Mouse (Mus musculus) small intestine, adult 10 weeks (tissue): ENCODE measurements around the gene Tigd2. TPM values are rescaled to one million over a fixed set of nuclear protein-coding genes. Genes with fewer than 3 reads are reported as not detected.

Experiments used
- polyA plus RNA-seq: library from polyadenylated mRNA; stranded (reverse); fragments of 350-450 nt; fragmentation: Illumina TruSeq; extraction: RNeasy Lipid Tissue Mini Kit (QIAGEN cat#74804); gene quantifications from one replicate; pipeline ENCODE4 v1.2.3, GENCODE M21; 2014; ENCODE audit warnings: low replicate concordance

The Tigd2 gene
- 29.0 TPM for polyA plus RNA-seq

DNA sequence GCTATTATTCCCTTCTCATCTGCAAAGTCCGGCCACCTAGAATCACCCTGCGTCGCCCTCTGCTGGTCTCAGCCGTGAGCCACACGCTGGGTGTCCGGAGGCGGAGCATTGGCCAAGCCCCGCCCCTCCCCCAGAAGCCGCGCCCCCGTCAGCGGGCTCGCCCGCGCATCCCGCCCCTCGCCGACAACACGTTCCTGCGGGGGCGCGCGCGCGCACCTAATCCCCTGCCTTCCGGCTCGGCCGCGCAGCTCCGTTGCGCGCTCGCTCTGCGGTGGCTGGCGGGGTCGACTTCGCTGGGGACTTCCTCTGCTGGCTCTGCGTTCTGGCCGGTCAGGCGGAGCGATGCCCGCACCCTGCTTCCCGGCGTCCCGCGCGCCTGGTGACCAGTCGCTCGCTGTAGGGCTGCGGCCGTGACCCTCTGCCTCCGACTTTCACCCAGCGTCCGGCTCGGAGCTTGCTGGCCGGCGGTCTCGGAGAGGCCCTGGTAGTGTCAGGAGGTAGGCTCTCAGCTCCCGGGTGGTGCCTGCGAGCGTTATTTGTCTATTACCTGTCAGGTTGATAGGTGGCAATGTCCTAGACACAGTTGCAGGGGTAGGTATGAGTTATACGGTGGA is at the start of gene Tigd2:
Gene Tigd2, plus strand, starts transcription at position 186 of the 614 bp plus-strand sequence.

Other genes with a start within 250 kb of the Tigd2 start
- 74.6 TPM for gene Fam13a, start 184.3 kb upstream of the Tigd2 start, polyA plus RNA-seq
- gene Gprin3, start 217.4 kb downstream of the Tigd2 start, polyA plus RNA-seq, result 34.3 TPM